Mouse (Mus musculus) inflammation-experienced regulatory T-cells, adult 6 months (primary cell): ENCODE data around the gene Egfl8. TPM values are rescaled to one million over a fixed set of nuclear protein-coding genes. Genes with fewer than 3 reads are reported as not detected.

Source experiments
- ATAC-seq: one replicate; pipeline ENCODE4 v1.8.0; 2017
- polyA plus RNA-seq, 3 experiments: library from polyadenylated mRNA; unstranded; fragments of 100-300 nt; shearing (Covaris generic); gene quantifications; one replicate each; pipeline ENCODE4 v1.2.1; 2017

Egfl8 gene
- polyA plus RNA-seq, 3 experiments from 2014 or later: 1.1 to 2.1 (median 1.2) TPM

DNA sequence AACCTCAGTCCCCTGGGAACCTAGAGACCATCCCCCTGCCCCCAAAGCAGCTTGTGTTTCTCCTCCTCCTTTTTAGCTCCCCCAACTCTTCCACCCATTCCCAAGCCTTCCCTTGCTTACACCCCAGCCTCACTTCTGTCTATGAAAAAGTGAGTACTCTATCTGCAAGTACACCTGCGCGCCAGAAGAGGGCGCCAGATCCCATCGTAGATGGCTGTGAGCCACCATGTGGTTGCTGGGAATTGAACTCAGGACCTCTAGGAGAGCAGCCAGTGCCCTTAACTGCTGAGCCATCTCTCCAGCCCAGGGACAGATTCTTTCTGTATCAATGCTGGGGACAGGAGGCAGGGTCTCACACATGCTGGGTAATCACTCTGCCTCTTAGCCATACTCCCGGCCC, 43.9 kb downstream of the Egfl8 start:
- ATAC-seq: no peak

DNA sequence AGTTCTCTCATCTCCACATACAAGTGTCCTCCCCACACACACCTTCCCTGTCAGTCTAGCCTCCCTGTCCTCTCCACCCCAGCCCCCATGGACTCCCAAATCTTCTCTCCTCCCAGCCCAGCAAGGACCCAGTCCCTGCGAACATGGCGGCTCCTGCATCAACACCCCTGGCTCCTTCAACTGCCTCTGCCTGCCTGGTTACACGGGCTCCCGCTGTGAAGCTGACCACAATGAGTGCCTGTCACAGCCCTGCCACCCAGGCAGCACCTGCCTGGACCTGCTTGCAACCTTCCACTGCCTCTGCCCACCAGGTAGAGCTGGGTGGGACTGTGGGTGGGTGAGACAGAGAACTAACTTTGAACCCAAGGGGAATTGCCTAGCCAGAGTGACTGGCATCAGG, 45.9 kb downstream of the Egfl8 start:
- no peak for ATAC-seq

GRCm38 (mm10) chr17:34568421-34568820, 47.4 kb downstream of the Egfl8 start:
- ATAC-seq: no peak

DNA sequence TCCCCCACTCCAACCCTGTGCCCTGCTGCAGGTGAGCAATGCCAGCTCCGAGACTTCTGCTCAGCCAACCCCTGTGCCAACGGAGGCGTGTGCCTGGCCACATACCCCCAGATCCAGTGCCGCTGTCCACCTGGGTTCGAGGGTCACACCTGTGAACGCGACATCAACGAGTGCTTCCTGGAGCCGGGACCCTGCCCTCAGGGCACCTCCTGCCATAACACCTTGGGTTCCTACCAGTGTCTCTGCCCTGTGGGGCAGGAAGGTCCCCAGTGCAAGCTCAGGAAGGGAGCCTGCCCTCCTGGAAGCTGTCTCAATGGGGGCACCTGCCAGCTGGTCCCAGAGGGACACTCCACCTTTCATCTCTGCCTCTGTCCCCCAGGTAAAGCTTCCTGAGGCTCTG, 48.5 kb downstream of the Egfl8 start:
- ATAC-seq: no peak

DNA sequence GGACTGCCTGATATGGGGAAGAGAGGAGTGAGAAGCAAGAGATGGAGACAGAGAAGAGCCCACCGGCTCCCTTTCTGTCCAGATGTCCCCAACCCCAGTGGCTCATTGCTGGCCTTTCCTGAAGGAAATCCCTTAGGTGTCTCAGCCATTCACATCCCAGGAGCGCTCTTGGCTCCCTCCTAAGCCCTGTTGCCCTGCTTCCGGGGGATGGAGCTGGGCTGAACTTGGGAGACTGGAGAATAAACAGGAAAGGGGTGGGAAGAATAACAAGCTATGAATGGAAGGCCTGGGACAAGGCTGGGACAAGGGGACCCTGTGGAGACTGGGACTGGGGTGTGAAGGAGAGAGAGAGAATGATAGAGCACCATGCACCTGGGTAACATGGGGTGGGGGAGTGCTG, 51.0 kb downstream of the Egfl8 start:
- ATAC-seq: no peak

DNA sequence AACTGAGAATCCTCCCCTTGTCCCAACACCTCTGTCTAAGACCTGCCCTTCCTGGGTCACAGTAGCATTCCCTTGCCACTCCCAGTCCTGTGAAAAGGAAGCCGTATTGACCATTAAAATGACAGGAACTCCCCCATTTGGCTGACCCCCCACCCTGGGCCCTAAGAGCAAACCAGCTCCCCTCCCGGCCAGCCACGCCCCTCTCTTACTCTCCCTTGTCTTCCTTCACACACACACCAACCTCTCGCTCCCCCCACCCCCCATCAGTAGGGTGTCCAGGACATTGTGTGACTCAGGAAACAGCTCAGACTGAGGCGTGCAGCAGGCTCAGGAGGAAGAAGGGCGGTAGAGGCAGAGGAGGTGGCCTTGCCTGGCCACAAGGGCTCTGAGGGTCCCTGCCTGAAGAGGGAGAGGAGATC, 51.8 kb downstream of the Egfl8 start, which contains the start of gene Notch4:
Notch4 (plus strand) TSS at position 266 of the 419 bp plus-strand sequence.
- no peak for ATAC-seq

DNA sequence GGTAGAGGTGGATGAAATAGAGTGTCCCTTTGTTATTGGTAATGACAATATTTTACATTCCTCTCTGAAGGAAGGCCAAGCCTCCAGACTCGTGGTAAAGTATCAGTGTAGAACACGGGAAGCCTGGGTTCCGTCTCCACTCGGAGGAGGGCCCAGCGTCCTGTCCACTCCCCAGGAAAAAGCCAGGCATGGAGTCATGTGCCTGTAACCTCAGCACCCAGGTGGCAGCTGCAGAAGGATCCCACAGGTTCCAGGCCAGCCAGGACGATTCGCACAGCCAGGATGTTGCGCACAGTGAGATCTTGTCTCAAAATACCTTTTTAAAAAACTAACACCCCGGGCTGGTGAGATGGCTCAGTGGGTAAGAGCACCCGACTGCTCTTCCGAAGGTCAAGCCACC, 52.4 kb downstream of the Egfl8 start:
- no peak for ATAC-seq

Other genes starting within 250 kb of the Egfl8 start
- not detected for gene Btnl1, start 238.8 kb downstream of the Egfl8 start, polyA plus RNA-seq
- 1 to 10 TPM in 1 of 3 experiments, under 1 TPM in 1, not detected in 1; 0.81 to 2.5 TPM for gene BC051142, start 217.2 kb downstream of the Egfl8 start, polyA plus RNA-seq
- gene Btnl4, start 138.7 kb downstream of the Egfl8 start, polyA plus RNA-seq: not detected
- gene Btnl6, start 98.6 kb downstream of the Egfl8 start, polyA plus RNA-seq: not detected
- gene Notch4, start 51.7 kb downstream of the Egfl8 start, polyA plus RNA-seq: under 1 TPM in 2 of 3 experiments, not detected in 1; 0.62 to 0.72 TPM
- gene Gpsm3, start 26.2 kb downstream of the Egfl8 start, polyA plus RNA-seq: 100 to 1,000 TPM; 236 to 278 (median 276) TPM
- 10 to 100 TPM in 1 of 3 experiments, 1 to 10 TPM in 2; 4.1 to 11.8 (median 8.8) TPM for gene Pbx2, start 24.7 kb downstream of the Egfl8 start, polyA plus RNA-seq
- gene Ager, start 18.1 kb downstream of the Egfl8 start, polyA plus RNA-seq: 1 to 10 TPM in 2 of 3 experiments, under 1 TPM in 1; 0.58 to 3.7 (median 2.3) TPM
- 10 to 100 TPM; 41.2 to 71.2 (median 59.5) TPM for gene Rnf5, start 12.3 kb downstream of the Egfl8 start, polyA plus RNA-seq
- gene Agpat1, start 11.7 kb downstream of the Egfl8 start, polyA plus RNA-seq: 10 to 100 TPM; 14.5 to 20.8 (median 19.4) TPM
- gene Ppt2, start 12.5 kb upstream of the Egfl8 start, polyA plus RNA-seq: 10 to 100 TPM; 18.8 to 22.9 (median 20.6) TPM
- 1 to 10 TPM in 2 of 3 experiments, under 1 TPM in 1; 0.79 to 4.0 (median 3.7) TPM for gene Prrt1, start 13.6 kb upstream of the Egfl8 start, polyA plus RNA-seq
- 1 to 10 TPM; 4.4 to 5.8 (median 5.2) TPM for gene Fkbpl, start 28.8 kb upstream of the Egfl8 start, polyA plus RNA-seq
- gene Atf6b, start 31.2 kb upstream of the Egfl8 start, polyA plus RNA-seq: 10 to 100 TPM; 19.0 to 21.9 (median 19.3) TPM
- gene Tnxb, start 54.6 kb upstream of the Egfl8 start, polyA plus RNA-seq: not detected
- gene C4b, start 127.9 kb upstream of the Egfl8 start, polyA plus RNA-seq: under 1 TPM in 1 of 3 experiments, not detected in 2; 0.08 TPM
- not detected for gene Cyp21a1, start 188.6 kb upstream of the Egfl8 start, polyA plus RNA-seq
- gene Stk19, start 221.0 kb upstream of the Egfl8 start, polyA plus RNA-seq: 10 to 100 TPM; 30.4 to 44.5 (median 37.2) TPM
- 10 to 100 TPM; 23.9 to 29.0 (median 27.1) TPM for gene Dxo, start 221.0 kb upstream of the Egfl8 start, polyA plus RNA-seq
- gene Skiv2l, start 234.2 kb upstream of the Egfl8 start, polyA plus RNA-seq: 10 to 100 TPM; 28.6 to 34.2 (median 33.7) TPM
- 10 to 100 TPM; 40.1 to 65.0 (median 47.0) TPM for gene Nelfe, start 234.4 kb upstream of the Egfl8 start, polyA plus RNA-seq
- 1 to 10 TPM in 1 of 3 experiments, under 1 TPM in 2; 0.24 to 2.6 (median 0.37) TPM for gene Cfb, start 246.5 kb upstream of the Egfl8 start, polyA plus RNA-seq